Mouse (Mus musculus) CH12.LX (cell line): Measurements from ENCODE around the gene Tssk4.

Source experiments
- EP300 ChIP-seq: IDR thresholded peaks from 2 replicates; pipeline ENCODE4 v1.6.1; 2011; ENCODE audit warnings: low read length, improper control_type of control experiment
- KAT2A ChIP-seq: IDR thresholded peaks from 2 replicates; pipeline ENCODE4 v1.6.1; 2012; ENCODE audit warnings: low read length, improper control_type of control experiment, inconsistent platforms; ENCODE audit not compliant: insufficient replicate concordance
- USF2 ChIP-seq: conservative IDR thresholded peaks from 2 replicates; pipeline ENCODE4 v1.6.1; 2011; ENCODE audit warnings: low read depth, low read length, improper control_type of control experiment

DNA sequence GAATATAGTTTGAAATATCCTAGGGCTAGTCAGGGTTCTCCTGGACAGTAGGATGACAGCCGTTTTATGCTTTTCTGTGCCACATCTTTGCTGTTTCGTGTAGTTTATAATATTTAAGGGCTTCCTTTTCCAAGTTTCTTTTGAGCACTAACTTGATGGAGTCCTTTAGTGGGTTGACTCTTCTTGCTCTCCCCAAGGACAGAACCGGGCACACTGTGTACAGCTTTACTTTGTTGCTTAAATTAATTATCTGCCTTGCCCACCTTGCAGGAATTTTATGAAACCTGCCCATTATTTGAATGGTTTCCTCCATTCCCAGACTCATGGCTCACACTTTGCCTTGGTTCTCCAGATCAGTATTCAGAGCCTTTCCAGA lies 32.1 kb downstream of the Tssk4 start:
- TF ChIP-seq USF2 (no peak), KAT2A (no peak), EP300 (no peak)
